Mouse (Mus musculus) Patski (cell line): ENCODE data around the gene Slc9b2. TPM values are rescaled to one million over a fixed set of nuclear protein-coding genes. Genes with fewer than 3 reads are reported as not detected.

Source experiments
- ATAC-seq: fragments of 100-300 bp; one replicate; pipeline ENCODE4 v1.8.0; 2021
- CTCF ChIA-PET: fragments of 350-600 bp; sonication (Branson Sonifier 250); formaldehyde crosslinking; loops from one replicate; lab custom pipeline; 2022; ENCODE audit warnings: inconsistent platforms; lab: Charles Lee
- POLR2A ChIA-PET: fragments of 350-600 bp; sonication (Branson Sonifier 250); formaldehyde crosslinking; loops from one replicate; lab custom pipeline; 2022; ENCODE audit warnings: antibody characterized with exemption, inconsistent platforms; lab: Charles Lee
- DNase-seq: peaks from one replicate; pipeline ENCODE4 v3.0.0-alpha.2; 2011; ENCODE audit warnings: low read depth, low spot score
- H3K27me3 ChIP-seq: fragments of 371-371 bp; one replicate; pipeline ENCODE4 v1.5.1; 2021
- CTCF ChIP-seq: fragments of 100-300 bp; IDR thresholded peaks from one replicate; pipeline ENCODE4 v1.5.1; 2021
- in situ Hi-C: fragments of 300-500 bp; cut with MboI; formaldehyde crosslinking; loops from 3 replicates; pipeline ENCODE4 v1.11.1; 2018; ENCODE audit warnings: low pct_unique_long_range_greater_than_20kb, mixed read lengths
- polyA plus RNA-seq: library from polyadenylated mRNA; unstranded; gene quantifications from one replicate; pipeline ENCODE4 v1.2.3, GENCODE M21; 2021

The Slc9b2 gene
- polyA plus RNA-seq, 1 experiment from 2014 or later: not detected

DNA sequence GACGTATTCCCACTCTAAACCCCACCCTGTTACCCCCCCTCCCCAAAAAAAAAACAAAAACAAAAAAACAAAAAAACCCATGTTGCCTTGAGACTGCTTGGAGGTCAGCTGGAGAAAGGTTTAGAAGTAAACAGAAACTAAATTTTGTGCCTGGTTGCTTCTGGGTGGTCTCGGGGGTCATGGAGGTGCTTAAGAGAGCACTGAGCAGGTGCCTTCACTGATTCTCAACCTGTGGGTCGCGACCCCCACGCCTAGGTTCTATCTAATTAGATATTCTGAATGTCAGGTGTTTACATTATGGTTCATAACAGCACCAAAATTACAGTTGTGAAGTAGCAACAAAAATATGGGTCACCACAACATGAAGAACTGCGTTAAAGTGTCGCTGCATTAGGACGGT is 25.8 kb upstream of the Slc9b2 start:
- ChIA-PET POLR2A (no interaction called here), CTCF (interaction anchor here (0.7 to 3.4 kb wide), 24 partner anchors 9 to 456 kb away, joined by 3 to 17 read pairs (median 5); partner anchors contain the start of gene Cisd2)
- H3K27me3 ChIP-seq: no peaks in the 10 kb centered on the region
- in situ Hi-C loops: loop anchor here (5.0 kb wide), 1 partner anchor 116 kb away; no protein-coding TSS in a partner anchor
- no peak for DNase-seq
- ATAC-seq: no peak
- TF ChIP-seq CTCF: no peak

GRCm38 (mm10) chr3:135285256-135285655 is 22.2 kb upstream of the Slc9b2 start:
- ChIA-PET POLR2A (no interaction called here), CTCF (no interaction called here)
- no peak for ATAC-seq
- H3K27me3 ChIP-seq: no peaks in the 10 kb centered on the region
- DNase-seq: no peak
- in situ Hi-C loops: no loop called here
- no peak for TF ChIP-seq CTCF

- in situ Hi-C loops: no loop called here
Observed at GRCm38 (mm10) chr3:135285807-135286206, 21.7 kb upstream of the Slc9b2 start.

DNA sequence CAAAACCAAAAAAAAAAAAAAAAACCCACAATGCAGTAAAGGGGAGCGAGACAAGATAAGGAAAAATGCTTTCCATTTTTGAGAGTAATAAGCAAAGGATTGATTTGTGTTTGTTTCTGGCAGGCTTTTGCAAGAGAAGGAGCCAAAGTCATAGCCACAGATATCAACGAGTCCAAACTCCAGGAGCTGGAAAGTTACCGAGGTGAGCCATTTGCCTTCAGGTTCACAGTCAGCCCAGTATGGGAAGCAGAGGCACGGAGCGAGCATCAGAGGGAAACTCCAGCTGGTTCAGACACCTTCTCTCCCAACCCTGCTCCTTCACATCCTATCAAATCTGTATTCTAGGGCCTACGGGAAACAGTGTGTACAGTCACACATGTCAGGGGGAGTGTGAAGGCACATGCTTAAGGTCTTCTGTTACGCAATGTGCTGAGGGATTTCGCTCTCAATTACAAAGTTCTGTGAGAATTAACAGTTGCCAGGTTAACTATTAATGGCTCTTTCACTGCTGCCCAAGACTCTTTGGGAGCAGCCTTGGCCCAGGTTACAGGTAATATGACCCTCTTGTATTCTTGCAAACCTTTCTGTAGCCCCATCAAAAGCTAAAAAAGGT is 19.3 kb upstream of the Slc9b2 start:
- DNase-seq: no peak
- ATAC-seq: no peak
- CTCF ChIA-PET: interaction anchor here (0.6 to 2.4 kb wide), 10 partner anchors 10 to 440 kb away, joined by 3 to 12 read pairs (median 3); no protein-coding TSS in a partner anchor
- POLR2A ChIA-PET: interaction anchor here (0.6 to 1.4 kb wide), 5 partner anchors 32 to 306 kb away, joined by 3 to 6 read pairs (median 4); no protein-coding TSS in a partner anchor
- no peak for TF ChIP-seq CTCF
- no peaks in the 10 kb centered on the region for H3K27me3 ChIP-seq
- in situ Hi-C loops: no loop called here

More at GRCm38 (mm10) chr3:135285807-135286206, 21.7 kb upstream of the Slc9b2 start:
- no peaks in the 10 kb centered on the region for H3K27me3 ChIP-seq
- TF ChIP-seq CTCF: no peak
- DNase-seq (no peak), ATAC-seq (no peak)
- POLR2A ChIA-PET: no interaction called here
- CTCF ChIA-PET: no interaction called here

GRCm38 (mm10) chr3:135289148-135289547 is 18.4 kb upstream of the Slc9b2 start:
- H3K27me3 ChIP-seq: no peaks in the 10 kb centered on the region
- no peak for TF ChIP-seq CTCF
- in situ Hi-C loops: no loop called here
- POLR2A ChIA-PET: interaction anchor here (0.7 to 1.4 kb wide), 2 partner anchors 31 to 305 kb away, joined by 3 to 4 read pairs; no protein-coding TSS in a partner anchor
- no peak for DNase-seq
- ATAC-seq: peak; percentile 42
- CTCF ChIA-PET: interaction anchor here (0.9 to 2.4 kb wide), 8 partner anchors 9 to 439 kb away, joined by 3 to 12 read pairs (median 4); no protein-coding TSS in a partner anchor

DNA sequence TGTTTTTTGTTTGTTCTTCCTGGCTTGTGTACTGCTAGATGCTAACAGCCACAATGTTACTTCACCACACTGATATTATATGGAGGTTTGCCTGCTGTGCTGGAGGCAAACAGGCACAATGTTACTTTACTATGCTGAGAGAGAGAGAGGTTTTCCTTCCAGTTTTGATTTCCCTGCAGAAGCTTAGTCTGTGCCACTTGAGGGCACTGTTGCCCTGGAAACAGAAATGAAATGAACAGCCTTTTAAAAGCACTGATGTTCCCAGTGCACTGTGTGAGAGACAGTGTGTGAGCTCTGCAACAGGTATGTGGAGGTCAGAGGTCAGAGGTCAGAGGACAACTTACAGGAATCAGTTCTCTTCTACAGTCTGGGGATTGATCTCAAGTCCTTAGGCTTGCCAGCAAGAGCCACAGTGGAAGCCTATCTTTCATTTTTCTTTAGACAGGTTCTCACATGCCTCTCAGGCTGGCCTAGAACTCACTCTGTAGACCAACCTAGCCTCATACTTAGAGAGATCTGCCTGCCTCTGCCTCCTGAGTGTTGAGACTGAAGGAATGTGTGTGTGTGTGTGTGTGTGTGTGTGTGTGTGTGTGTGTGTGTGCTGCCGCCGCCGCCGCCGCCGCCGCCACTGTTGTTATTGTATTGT is 17.1 kb upstream of the Slc9b2 start:
- peak; percentile 87 for TF ChIP-seq CTCF
- DNase-seq (no peak), ATAC-seq (peak; percentile 79)
- CTCF ChIA-PET: interaction anchor here (0.5 to 3.4 kb wide), 6 partner anchors 8 to 437 kb away, joined by 3 to 19 read pairs (median 4); no protein-coding TSS in a partner anchor
- no peaks in the 10 kb centered on the region for H3K27me3 ChIP-seq
- POLR2A ChIA-PET: interaction anchor here (0.8 kb wide), 1 partner anchor 9 kb away, joined by 4 read pairs; the partner anchor contains the start of gene Bdh2
- in situ Hi-C loops: loop anchor here (5.0 kb wide), 3 partner anchors 37 to 437 kb away; no protein-coding TSS in a partner anchor

DNA sequence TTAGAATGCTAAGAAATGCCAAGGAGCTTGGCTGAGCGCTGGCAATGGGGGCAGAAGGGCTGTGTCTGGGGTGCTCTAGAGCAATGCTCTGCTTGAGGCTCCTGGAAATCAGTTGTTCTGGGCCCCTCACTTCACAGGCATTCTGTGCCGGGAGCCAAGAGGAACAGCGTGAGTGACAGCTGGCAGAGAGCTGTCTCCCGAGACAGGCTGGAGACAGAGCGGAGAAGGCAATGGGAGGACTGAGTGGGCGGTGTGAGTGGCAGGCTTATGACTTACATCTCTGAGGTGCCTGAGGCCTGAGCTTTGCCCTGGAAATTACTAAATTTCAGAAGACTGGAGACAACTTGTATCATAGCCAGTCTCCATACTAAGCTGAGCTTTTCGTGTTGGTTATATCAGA is 13.8 kb upstream of the Slc9b2 start:
- no peak for TF ChIP-seq CTCF
- DNase-seq (no peak), ATAC-seq (no peak)
- CTCF ChIA-PET: interaction anchor here (1.0 to 1.2 kb wide), 3 partner anchors 20 to 308 kb away, joined by 3 read pairs; no protein-coding TSS in a partner anchor
- POLR2A ChIA-PET: no interaction called here
- H3K27me3 ChIP-seq: no peaks in the 10 kb centered on the region
- in situ Hi-C loops: loop anchor here (5.0 kb wide), 3 partner anchors 34 to 434 kb away; no protein-coding TSS in a partner anchor

DNA sequence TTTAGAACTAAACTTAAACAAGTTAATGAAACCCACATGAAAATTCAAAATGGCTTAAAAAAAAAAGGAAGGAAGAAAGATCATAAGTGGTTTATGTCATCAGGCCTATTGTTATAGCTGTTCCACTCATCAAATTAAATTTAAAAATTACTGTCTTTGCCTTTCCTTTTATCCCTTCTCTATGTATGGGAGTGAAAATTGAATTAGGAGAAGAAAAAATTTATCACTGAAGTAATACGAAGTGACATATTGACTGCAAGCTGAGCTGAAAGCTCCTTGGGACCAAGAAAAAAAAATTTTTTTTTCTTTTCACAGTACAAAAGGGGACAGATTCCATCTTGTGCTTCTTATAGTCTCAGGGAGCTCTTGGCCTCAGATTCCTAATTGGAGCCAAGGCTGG is 11.9 kb upstream of the Slc9b2 start:
- in situ Hi-C loops: no loop called here
- ChIA-PET POLR2A (interaction anchor here (0.5 kb wide), 1 partner anchor 46 kb away, joined by 3 read pairs; no protein-coding TSS in a partner anchor), CTCF (interaction anchor here (1.6 kb wide), 1 partner anchor 436 kb away, joined by 3 read pairs; no protein-coding TSS in a partner anchor)
- ATAC-seq (no peak), DNase-seq (no peak)
- no peaks in the 10 kb centered on the region for H3K27me3 ChIP-seq
- TF ChIP-seq CTCF: no peak

- DNase-seq: peak; percentile 99
- peak; percentile 99 for ATAC-seq
- ChIA-PET POLR2A (no interaction called here), CTCF (interaction anchor here (0.6 to 1.0 kb wide), 5 partner anchors 8 to 76 kb away, joined by 3 to 5 read pairs (median 3); partner anchors contain the start of gene Bdh2)
- no peak for TF ChIP-seq CTCF
- in situ Hi-C loops: no loop called here
- H3K27me3 ChIP-seq: no peaks in the 10 kb centered on the region
Observed at GRCm38 (mm10) chr3:135298560-135298959, 8.9 kb upstream of the Slc9b2 start.

DNA sequence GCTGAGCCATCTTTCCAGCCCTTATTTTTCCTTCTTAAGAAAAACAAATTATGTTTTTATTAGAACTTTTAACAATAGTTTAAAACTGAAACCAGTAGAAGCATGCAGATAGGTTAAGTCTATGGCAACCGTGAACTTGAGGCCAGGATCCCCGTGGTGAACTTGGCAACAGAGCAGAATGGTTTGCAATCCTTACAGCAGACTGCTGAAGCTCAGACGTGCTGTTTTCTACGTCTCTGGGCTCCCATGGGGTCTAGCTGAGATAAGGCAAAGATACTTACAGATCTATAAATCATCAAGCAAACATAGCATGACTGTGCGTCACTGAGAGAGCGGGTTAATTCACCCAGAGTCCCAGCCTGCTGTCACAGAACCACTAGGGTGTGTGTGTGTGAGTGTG is 7.4 kb upstream of the Slc9b2 start:
- no peak for TF ChIP-seq CTCF
- DNase-seq (no peak), ATAC-seq (no peak)
- CTCF ChIA-PET: interaction anchor here (1.0 to 3.6 kb wide), 2 partner anchors 12 to 13 kb away, joined by 3 to 15 read pairs; no protein-coding TSS in a partner anchor
- in situ Hi-C loops: no loop called here
- no peaks in the 10 kb centered on the region for H3K27me3 ChIP-seq
- POLR2A ChIA-PET: no interaction called here
